Mouse (Mus musculus) heart, embryonic 13.5 days (tissue): ENCODE results near the gene Ccdc120. TPM values are rescaled to one million over a fixed set of nuclear protein-coding genes. Genes with fewer than 3 reads are reported as not detected.

Source experiments
- ATAC-seq: fragments of 200-750 bp; cut with Nextera tagmentation; 2 replicates; pipeline ENCODE4 v1.8.0; 2017; ENCODE audit warnings: moderate TSS enrichment; ENCODE audit not compliant: insufficient number of reproducible peaks, low FRiP score, low TSS enrichment; ENCODE audit errors: extremely low read depth
- H3K27ac ChIP-seq: fragments of 300-500 bp; sonication (generic); replicated peaks from 2 replicates; pipeline ENCODE4 v1.5.1; 2015; ENCODE audit warnings: moderate library complexity, mild to moderate bottlenecking, inconsistent platforms
- H3K27me3 ChIP-seq: fragments of 300-500 bp; sonication (generic); replicated peaks from 2 replicates; pipeline ENCODE4 v1.6.1; 2015; ENCODE audit warnings: mild to moderate bottlenecking, inconsistent platforms
- H3K36me3 ChIP-seq: fragments of 300-500 bp; sonication (generic); 2 replicates; pipeline ENCODE4 v1.6.1; 2015; ENCODE audit warnings: mild to moderate bottlenecking, inconsistent platforms
- H3K4me1 ChIP-seq: fragments of 300-500 bp; sonication (generic); 2 replicates; pipeline ENCODE4 v1.6.1; 2015; ENCODE audit warnings: inconsistent platforms
- H3K4me2 ChIP-seq: fragments of 300-500 bp; sonication (generic); 2 replicates; pipeline ENCODE4 v1.6.1; 2015; ENCODE audit warnings: inconsistent platforms, mild to moderate bottlenecking, moderate library complexity
- H3K4me3 ChIP-seq: fragments of 300-500 bp; sonication (generic); 2 replicates; pipeline ENCODE4 v1.5.1; 2015; ENCODE audit warnings: moderate library complexity, mild to moderate bottlenecking, inconsistent platforms
- H3K9ac ChIP-seq: fragments of 300-500 bp; sonication (generic); 2 replicates; pipeline ENCODE4 v1.6.1; 2015; ENCODE audit warnings: inconsistent platforms, mild to moderate bottlenecking, moderate library complexity
- H3K9me3 ChIP-seq: fragments of 300-500 bp; sonication (generic); 2 replicates; pipeline ENCODE4 v1.6.1; 2016; ENCODE audit warnings: inconsistent platforms
- WGBS: fragments of 180-500 bp; shearing (Covaris S2); methylation state at CpG from one replicate; pipeline ENCODE4 v1.1.7; 2015; ENCODE audit warnings: mixed read lengths; 5-methylcytosine and 5-hydroxymethylcytosine counted together
- polyA plus RNA-seq: library from polyadenylated mRNA; unstranded; fragments of >200 nt; fragmentation: Nextera tagmentation; extraction: Ambion mirVana; gene quantifications from 2 replicates; pipeline ENCODE4 v1.2.1, GENCODE M21; 2015

The Ccdc120 gene
- polyA plus RNA-seq, 1 experiment from 2014 or later, result 6.1 TPM

DNA sequence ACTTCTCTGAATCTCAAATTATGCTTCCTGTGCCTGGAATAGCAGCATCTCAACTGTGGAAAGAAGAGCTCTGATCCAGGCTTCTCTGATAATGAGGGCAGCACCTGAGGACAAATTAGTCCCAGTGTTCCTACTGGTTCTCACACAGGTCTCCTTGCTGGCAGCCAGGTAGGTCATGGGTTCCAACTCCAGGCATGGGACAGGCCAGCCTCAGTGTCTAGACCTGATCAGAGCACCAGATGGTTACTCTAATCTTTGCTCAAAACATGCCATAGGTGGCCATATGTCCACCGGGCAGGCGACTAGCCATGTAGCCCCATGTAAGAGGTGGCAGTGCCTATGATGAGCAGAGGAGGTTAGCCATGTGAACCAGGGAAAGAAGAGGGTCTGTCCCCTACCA, 62.4 kb downstream of the Ccdc120 start:
- Histone ChIP-seq H3K4me3 (no peak overlapping the region), H3K9ac (no peak overlapping the region), H3K36me3 (no peaks in the 10 kb centered on the region), H3K4me2 (no peak overlapping the region), H3K27me3 (0 out of 2 replicates have a peak, but pooled peaks cover 10% of the 10 kb centered on the region), H3K9me3 (no peaks in the 10 kb centered on the region), H3K4me1 (no peaks in the 10 kb centered on the region), H3K27ac (no peak overlapping the region)
- WGBS, result 72% methylated on average over 2 of the region's 2 CpGs
- no peak for ATAC-seq

Other genes starting within 250 kb of the Ccdc120 start
- gene Foxp3, start 177.3 kb downstream of the Ccdc120 start, polyA plus RNA-seq, result 0.19 TPM in 1 of 2 replicates, not detected in the other
- gene Ppp1r3f, start 176.6 kb downstream of the Ccdc120 start, polyA plus RNA-seq, result 1.4 and 1.8 TPM in 2 replicates
- 18.2 and 20.0 TPM in 2 replicates for gene Ccdc22, start 145.4 kb downstream of the Ccdc120 start, polyA plus RNA-seq
- gene Cacna1f, start 143.8 kb downstream of the Ccdc120 start, polyA plus RNA-seq, result not detected in 2 replicates
- gene Syp, start 112.4 kb downstream of the Ccdc120 start, polyA plus RNA-seq, result 0.55 and 0.75 TPM in 2 replicates
- gene Prickle3, start 93.6 kb downstream of the Ccdc120 start, polyA plus RNA-seq, result 7.0 and 7.3 TPM in 2 replicates
- gene Plp2, start 79.5 kb downstream of the Ccdc120 start, polyA plus RNA-seq, result 157 and 175 TPM in 2 replicates
- 0.11 and 0.25 TPM in 2 replicates for gene Magix, start 69.7 kb downstream of the Ccdc120 start, polyA plus RNA-seq
- gene Gpkow, start 53.8 kb downstream of the Ccdc120 start, polyA plus RNA-seq, result 28.3 and 30.2 TPM in 2 replicates
- gene Wdr45, start 36.6 kb downstream of the Ccdc120 start, polyA plus RNA-seq, result 25.0 and 28.7 TPM in 2 replicates
- gene Gm45208, start 28.7 kb downstream of the Ccdc120 start, polyA plus RNA-seq, result 0.27 and 0.74 TPM in 2 replicates
- 42.4 and 42.5 TPM in 2 replicates for gene Praf2, start 22.5 kb downstream of the Ccdc120 start, polyA plus RNA-seq
- gene Tfe3, start 11.7 kb upstream of the Ccdc120 start, polyA plus RNA-seq, result 16.3 and 16.9 TPM in 2 replicates
- 26.7 and 27.3 TPM in 2 replicates for gene Gripap1, start 38.9 kb upstream of the Ccdc120 start, polyA plus RNA-seq
- gene Kcnd1, start 71.4 kb upstream of the Ccdc120 start, polyA plus RNA-seq, result 0.72 and 1.2 TPM in 2 replicates
- 28.0 and 29.4 TPM in 2 replicates for gene Otud5, start 90.5 kb upstream of the Ccdc120 start, polyA plus RNA-seq
- gene Pim2, start 127.4 kb upstream of the Ccdc120 start, polyA plus RNA-seq, result 5.9 and 6.7 TPM in 2 replicates
- 24.1 and 25.4 TPM in 2 replicates for gene Slc35a2, start 133.1 kb upstream of the Ccdc120 start, polyA plus RNA-seq
- 79.0 and 81.7 TPM in 2 replicates for gene Pqbp1, start 148.4 kb upstream of the Ccdc120 start, polyA plus RNA-seq
- gene Timm17b, start 148.5 kb upstream of the Ccdc120 start, polyA plus RNA-seq, result 130 and 143 TPM in 2 replicates
- not detected in 2 replicates for gene Gm10491, start 156.9 kb upstream of the Ccdc120 start, polyA plus RNA-seq
- gene Gm10490, start 158.6 kb upstream of the Ccdc120 start, polyA plus RNA-seq, result not detected in 2 replicates
- gene Pcsk1n, start 168.9 kb upstream of the Ccdc120 start, polyA plus RNA-seq, result 0.42 and 0.78 TPM in 2 replicates
- gene Eras, start 177.7 kb upstream of the Ccdc120 start, polyA plus RNA-seq, result not detected in 2 replicates
- 22.8 and 24.9 TPM in 2 replicates for gene Hdac6, start 197.0 kb upstream of the Ccdc120 start, polyA plus RNA-seq
- gene Gata1, start 227.2 kb upstream of the Ccdc120 start, polyA plus RNA-seq, result 2.8 and 5.9 TPM in 2 replicates